ENCODE assay signal across 30 mouse cellular contexts in the genomic region with DNA sequence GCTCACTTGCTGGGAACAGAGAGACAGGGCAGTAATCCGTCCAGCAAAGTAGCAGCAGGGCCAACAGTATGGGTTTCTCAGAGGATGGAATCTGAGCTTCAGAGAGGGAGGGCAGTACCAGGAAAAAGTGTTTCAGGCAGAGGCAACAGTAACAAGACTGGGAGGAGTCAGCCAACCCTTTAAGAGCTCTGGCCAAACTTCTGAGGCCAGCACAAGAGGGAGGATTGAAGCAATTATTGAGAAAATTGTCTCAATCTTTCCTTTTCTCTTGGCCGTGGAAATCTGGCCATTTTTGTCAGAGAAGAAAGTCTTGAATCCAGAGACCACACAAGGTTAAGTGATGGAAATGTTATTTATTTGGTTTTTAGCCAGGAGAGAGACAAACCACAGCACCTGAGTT. TPM values are rescaled to one million over a fixed set of nuclear protein-coding genes. Genes with fewer than 3 reads are reported as not detected.
DNase-seq lines count a peak whose midpoint lies in the region; ATAC-seq and TF ChIP-seq lines count a peak whose summit lies in the region.
"Had no signal": no experiment of that assay in that cellular context is flagged by ENCODE, and none has a peak within 500 bp of the region (broad histone marks: within the 10 kb centered on the region; RNA-seq: fewer than 3 reads in every experiment).

No protein-coding gene starts in this region.

- H3K9me3 ChIP-seq in embryonic facial prominence, embryonic 11.5 days (replicated peaks; ENCODE audit: control insufficient read depth, low read length), result no peaks in the 10 kb centered on the region
- H3K9me3 ChIP-seq in embryonic facial prominence, embryonic 10.5 days, result peaks cover 5% of the 10 kb centered on the region; the same call in 1 of the 2 replicates
- H3K9me3 ChIP-seq in lung, postnatal 0 days (ENCODE audit: low read length), result no peaks in the 10 kb centered on the region
- no peaks in the 10 kb centered on the region for H3K9me3 ChIP-seq in stomach, embryonic 15.5 days
- H3K9me3 ChIP-seq: embryonic facial prominence, embryonic 15.5 days; heart, embryonic 15.5 days had no signal

- 37% methylated on average over 2 of the region's 2 CpGs for WGBS in embryonic facial prominence, embryonic 11.5 days
- WGBS in embryonic facial prominence, embryonic 10.5 days, result 48% methylated on average over 2 of the region's 2 CpGs
- WGBS in lung, postnatal 0 days, result 40% methylated on average over 2 of the region's 2 CpGs
- WGBS in stomach, embryonic 15.5 days, result 49% methylated on average over 2 of the region's 2 CpGs

- H3K4me1 ChIP-seq in embryonic facial prominence, embryonic 11.5 days (ENCODE audit: control insufficient read depth, insufficient read depth, low read length), result no peaks in the 10 kb centered on the region
- peaks cover 9% of the 10 kb centered on the region for H3K4me1 ChIP-seq in embryonic facial prominence, embryonic 10.5 days
- no peaks in the 10 kb centered on the region for H3K4me1 ChIP-seq in lung, postnatal 0 days (ENCODE audit: insufficient read depth, low read depth, low read length)
- 0 out of 2 replicates have a peak, but pooled peaks cover 7% of the 10 kb centered on the region for H3K4me1 ChIP-seq in stomach, embryonic 15.5 days
- H3K4me1 ChIP-seq: hindbrain, embryonic 13.5 days had no signal

- H3K36me3 ChIP-seq in embryonic facial prominence, embryonic 11.5 days (replicated peaks; ENCODE audit: control insufficient read depth, insufficient read depth, low read depth, low read length), result no peaks in the 10 kb centered on the region
- no peaks in the 10 kb centered on the region for H3K36me3 ChIP-seq in embryonic facial prominence, embryonic 10.5 days (replicated peaks)
- H3K36me3 ChIP-seq in lung, postnatal 0 days (ENCODE audit: insufficient read depth, low read length), result no peaks in the 10 kb centered on the region
- H3K36me3 ChIP-seq in stomach, embryonic 15.5 days, result no peaks in the 10 kb centered on the region
- H3K36me3 ChIP-seq: embryonic facial prominence, embryonic 15.5 days; G1E; heart, embryonic 15.5 days; hindbrain, embryonic 13.5 days had no signal

- no peaks in the 10 kb centered on the region for H3K27me3 ChIP-seq in embryonic facial prominence, embryonic 11.5 days (ENCODE audit: control insufficient read depth, insufficient read depth, low read length)
- no peaks in the 10 kb centered on the region for H3K27me3 ChIP-seq in embryonic facial prominence, embryonic 10.5 days (replicated peaks; ENCODE audit: low read depth, poor library complexity, severe bottlenecking)
- no peaks in the 10 kb centered on the region for H3K27me3 ChIP-seq in lung, postnatal 0 days (replicated peaks; ENCODE audit: insufficient read depth, low read length)
- H3K27me3 ChIP-seq in stomach, embryonic 15.5 days (replicated peaks), result no peaks in the 10 kb centered on the region
- H3K27me3 ChIP-seq: embryonic facial prominence, embryonic 15.5 days; heart, embryonic 15.5 days; hindbrain, embryonic 13.5 days had no signal

- no peak overlapping the region for H3K4me3 ChIP-seq in embryonic facial prominence, embryonic 11.5 days (ENCODE audit: low read depth, low read length)
- no peak overlapping the region for H3K4me3 ChIP-seq in embryonic facial prominence, embryonic 10.5 days
- H3K4me3 ChIP-seq in lung, postnatal 0 days (ENCODE audit: low read depth, low read length), result no peak overlapping the region
- no peak overlapping the region for H3K4me3 ChIP-seq in stomach, embryonic 15.5 days (replicated peaks)
- H3K4me3 ChIP-seq: embryonic facial prominence, embryonic 15.5 days; erythroblast, embryonic 14.5 days; heart, embryonic 15.5 days; hindbrain, embryonic 13.5 days had no signal

- no peak overlapping the region for H3K9ac ChIP-seq in embryonic facial prominence, embryonic 11.5 days (replicated peaks; ENCODE audit: low read length)
- no peak overlapping the region for H3K9ac ChIP-seq in lung, postnatal 0 days (replicated peaks; ENCODE audit: low read depth)
- no peak overlapping the region for H3K9ac ChIP-seq in stomach, embryonic 15.5 days
- H3K9ac ChIP-seq: embryonic facial prominence, embryonic 15.5 days; heart, embryonic 15.5 days; hindbrain, embryonic 13.5 days had no signal

- no peak overlapping the region for H3K4me2 ChIP-seq in embryonic facial prominence, embryonic 11.5 days (ENCODE audit: low read depth, low read length)
- no peak overlapping the region for H3K4me2 ChIP-seq in lung, postnatal 0 days (replicated peaks; ENCODE audit: low read depth, low read length)
- H3K4me2 ChIP-seq in stomach, embryonic 15.5 days, result no peak overlapping the region
- H3K4me2 ChIP-seq: embryonic facial prominence, embryonic 15.5 days; heart, embryonic 11.5 days; heart, embryonic 15.5 days; hindbrain, embryonic 13.5 days had no signal

- no peak for TF ChIP-seq EP300 in lung, postnatal 0 days (IDR thresholded peaks at IDR 0.05)

- no peak overlapping the region for H3K27ac ChIP-seq in embryonic facial prominence, embryonic 11.5 days (replicated peaks; ENCODE audit: low read depth, low read length)
- H3K27ac ChIP-seq in embryonic facial prominence, embryonic 10.5 days (replicated peaks), result no peak overlapping the region
- no peak overlapping the region for H3K27ac ChIP-seq in lung, postnatal 0 days (ENCODE audit: low read length)
- H3K27ac ChIP-seq in stomach, embryonic 15.5 days, result peak overlapping the region; percentile 18; the same call in 1 of the 2 replicates
- H3K27ac ChIP-seq: embryonic facial prominence, embryonic 15.5 days; heart, embryonic 15.5 days; hindbrain, embryonic 13.5 days; hindbrain, postnatal 0 days had no signal

- DNase-seq in embryonic facial prominence, embryonic 11.5 days (ENCODE audit: low spot score), result peak; percentile 25
- no peak for DNase-seq in embryonic facial prominence, embryonic 10.5 days (ENCODE audit: low spot score)
- peak; percentile 22 for DNase-seq in lung, postnatal 0 days (ENCODE audit: low spot score)
- no peak for DNase-seq in lung, adult 18-20 months
- peak; percentile 51 for DNase-seq in NIH3T3 (ENCODE audit: low read depth)
- DNase-seq in layer of hippocampus, postnatal 36 days, result no peak
- DNase-seq: adrenal gland, postnatal 14 days; B cell, adult 2 months; cerebellum, adult 11-12 months; cerebellum, adult 9-10 months; cerebellum, postnatal 25 days; gastrocnemius, postnatal 10 days; heart, adult 18-20 months; heart, postnatal 14 days had no signal

- no peak for TF ChIP-seq CTCF in lung, postnatal 0 days (IDR thresholded peaks at IDR 0.05)

- no peak for ATAC-seq in embryonic facial prominence, embryonic 11.5 days (replicated peaks; ENCODE audit: insufficient number of reproducible peaks, low FRiP score, low TSS enrichment, low read depth)
- no peak for ATAC-seq in lung, postnatal 0 days
- ATAC-seq in stomach, embryonic 15.5 days (ENCODE audit: insufficient read depth, low FRiP score, low read depth), result no peak
- ATAC-seq: CD4-positive, CD25-positive, alpha-beta regulatory T cell, adult 4 months; forebrain, embryonic 16.5 days; hindbrain, postnatal 0 days had no signal

RNA-seq across cellular contexts. Expression of a gene that starts 25.1 kb away (rescaled TPM):
- polyA plus RNA-seq in embryonic facial prominence, embryonic 11.5 days (2014; fragmentation: Nextera tagmentation; extraction: Ambion mirVana), result not detected in 2 replicates
- polyA plus RNA-seq in embryonic facial prominence, embryonic 10.5 days (2016; fragmentation: Nextera tagmentation; extraction: Ambion mirVana), result not detected in 2 replicates
- polyA plus RNA-seq in lung, postnatal 0 days (2015; fragmentation: Nextera tagmentation; extraction: Ambion mirVana), result not detected in 2 replicates
- not detected in 2 replicates for polyA plus RNA-seq in stomach, embryonic 15.5 days (2015; fragmentation: Nextera tagmentation; extraction: Ambion mirVana)
- total RNA-seq in layer of hippocampus, postnatal 36 days (2021), result not detected
- total RNA-seq: adrenal gland, adult 18-20 months; adrenal gland, postnatal 14 days; G1E; gastrocnemius, postnatal 10 days; gastrocnemius, postnatal 4 days; heart, adult 18-20 months; heart, postnatal 14 days; hematopoietic stem cell, adult 5-6 weeks; hindbrain, postnatal 0 days had no signal
- polyA plus RNA-seq: CD4-positive, CD25-positive, alpha-beta regulatory T cell, adult 4 months; cortical plate, adult 2 months; embryonic facial prominence, embryonic 15.5 days; erythroblast, embryonic 14.5 days; forebrain, embryonic 11.5 days; forebrain, embryonic 16.5 days; frontal cortex, adult 2 months; G1E; heart, embryonic 11.5 days; heart, embryonic 15.5 days; hindbrain, embryonic 13.5 days; hindbrain, postnatal 0 days had no signal

RNA-seq across cellular contexts. Expression of a gene that starts 31.0 kb away (rescaled TPM):
- polyA plus RNA-seq in embryonic facial prominence, embryonic 11.5 days (2014; fragmentation: Nextera tagmentation; extraction: Ambion mirVana), result 15.0 and 16.4 TPM in 2 replicates
- polyA plus RNA-seq in embryonic facial prominence, embryonic 10.5 days (2016; fragmentation: Nextera tagmentation; extraction: Ambion mirVana), result 13.4 and 15.4 TPM in 2 replicates
- 5.6 and 6.2 TPM in 2 replicates for polyA plus RNA-seq in lung, postnatal 0 days (2015; fragmentation: Nextera tagmentation; extraction: Ambion mirVana)
- 33.0 and 40.4 TPM in 2 replicates for polyA plus RNA-seq in stomach, embryonic 15.5 days (2015; fragmentation: Nextera tagmentation; extraction: Ambion mirVana)
- 10 to 100 TPM; 62.0 to 64.5 TPM for total RNA-seq in layer of hippocampus, postnatal 36 days (2021)
- polyA plus RNA-seq: erythroblast, embryonic 14.5 days; G1E had no signal

Comparison
In these comparisons a context has a peak if more than half of its experiments do, and no peak if none do; other contexts are left out.
1. DNase-seq: peak in embryonic facial prominence, embryonic 11.5 days (single experiment), lung, postnatal 0 days (single experiment) and NIH3T3 (single experiment); none in embryonic facial prominence, embryonic 10.5 days (single experiment), lung, adult 18-20 months (0 of 2) and layer of hippocampus, postnatal 36 days (0 of 2).